Mouse (Mus musculus) midbrain, embryonic 12.5 days (tissue): Measurements from ENCODE around the gene Gpr141. TPM values are rescaled to one million over a fixed set of nuclear protein-coding genes. Genes with fewer than 3 reads are reported as not detected.

Source experiments
- ATAC-seq: fragments of 200-750 bp; cut with Nextera tagmentation; 2 replicates; pipeline ENCODE4 v1.8.0; 2017; ENCODE audit warnings: low read depth, moderate TSS enrichment, moderate library complexity; ENCODE audit not compliant: low FRiP score
- H3K27ac ChIP-seq: fragments of 300-500 bp; sonication (generic); replicated peaks from 2 replicates; pipeline ENCODE4 v1.5.1; 2016; ENCODE audit warnings: mild to moderate bottlenecking
- H3K27me3 ChIP-seq: fragments of 300-500 bp; sonication (generic); 2 replicates; pipeline ENCODE4 v1.6.1; 2016; ENCODE audit warnings: mild to moderate bottlenecking
- H3K36me3 ChIP-seq: fragments of 300-500 bp; sonication (generic); 2 replicates; pipeline ENCODE4 v1.6.1; 2016
- H3K4me1 ChIP-seq: fragments of 300-500 bp; sonication (generic); 2 replicates; pipeline ENCODE4 v1.6.1; 2016
- H3K4me2 ChIP-seq: fragments of 300-500 bp; sonication (generic); replicated peaks from 2 replicates; pipeline ENCODE4 v1.6.1; 2016; ENCODE audit warnings: mild to moderate bottlenecking, moderate library complexity
- H3K4me3 ChIP-seq: fragments of 300-500 bp; sonication (generic); 2 replicates; pipeline ENCODE4 v1.5.1; 2016; ENCODE audit warnings: mild to moderate bottlenecking
- H3K9ac ChIP-seq: fragments of 300-500 bp; sonication (generic); replicated peaks from 2 replicates; pipeline ENCODE4 v1.6.1; 2016; ENCODE audit warnings: mild to moderate bottlenecking, moderate library complexity
- H3K9me3 ChIP-seq: fragments of 300-500 bp; sonication (generic); 2 replicates; pipeline ENCODE4 v1.6.1; 2016; ENCODE audit warnings: mild to moderate bottlenecking
- WGBS: fragments of 180-500 bp; shearing (Covaris S2); methylation state at CpG from one replicate; pipeline ENCODE4 v1.1.7; 2016; 5-methylcytosine and 5-hydroxymethylcytosine counted together
- polyA plus RNA-seq: library from polyadenylated mRNA; unstranded; fragments of >200 nt; fragmentation: Nextera tagmentation; extraction: Ambion mirVana; gene quantifications from 2 replicates; pipeline ENCODE4 v1.2.1, GENCODE M21; 2016

Gene Gpr141
- not detected in 2 replicates for polyA plus RNA-seq

GRCm38 (mm10) chr13:19824071-19824470 lies at the start of gene Gpr141:
Gene Gpr141, minus strand, starts transcription at chr13:19824257.
- no peaks in the 10 kb centered on the region for H3K27me3 ChIP-seq
- H3K4me1 ChIP-seq, result no peaks in the 10 kb centered on the region
- H3K27ac ChIP-seq, result no peak within 1 kb of the TSS
- no peak within 1 kb of the TSS for H3K4me2 ChIP-seq
- 61% methylated on average over 3 of the region's 3 CpGs for WGBS
- H3K9me3 ChIP-seq, result no peaks in the 10 kb centered on the region
- H3K36me3 ChIP-seq, result no peaks in the 10 kb centered on the region
- no peak within 1 kb of the TSS for H3K4me3 ChIP-seq
- ATAC-seq, result no peak
- no peak within 1 kb of the TSS for H3K9ac ChIP-seq

- ATAC-seq, result no peak
- Histone ChIP-seq H3K27ac (no peak overlapping the region), H3K4me3 (no peak overlapping the region), H3K36me3 (no peaks in the 10 kb centered on the region), H3K9me3 (no peaks in the 10 kb centered on the region), H3K4me1 (no peaks in the 10 kb centered on the region), H3K4me2 (no peak overlapping the region), H3K27me3 (peaks cover 61% of the 10 kb centered on the region), H3K9ac (no peak overlapping the region)
Observed at GRCm38 (mm10) chr13:19864241-19864640, 40.2 kb upstream of the Gpr141 start.

- WGBS, result 85% methylated on average over 9 of the region's 9 CpGs
- ATAC-seq, result no peak
- Histone ChIP-seq H3K4me2 (no peak overlapping the region), H3K27ac (no peak overlapping the region), H3K27me3 (peaks cover 59% of the 10 kb centered on the region), H3K4me3 (no peak overlapping the region), H3K9me3 (no peaks in the 10 kb centered on the region), H3K36me3 (no peaks in the 10 kb centered on the region), H3K9ac (no peak overlapping the region), H3K4me1 (no peaks in the 10 kb centered on the region)
Observed at GRCm38 (mm10) chr13:19854629-19855333, 30.7 kb upstream of the Gpr141 start.

GRCm38 (mm10) chr13:19854049-19854448 lies 30.0 kb upstream of the Gpr141 start:
- Histone ChIP-seq H3K27me3 (peaks cover 59% of the 10 kb centered on the region), H3K4me1 (no peaks in the 10 kb centered on the region), H3K9me3 (0 out of 2 replicates have a peak, but pooled peaks cover 4% of the 10 kb centered on the region), H3K4me3 (no peak overlapping the region), H3K9ac (no peak overlapping the region), H3K36me3 (no peaks in the 10 kb centered on the region), H3K27ac (no peak overlapping the region), H3K4me2 (no peak overlapping the region)
- ATAC-seq, result no peak
- 65% methylated on average over 2 of the region's 2 CpGs for WGBS

- Histone ChIP-seq H3K27ac (no peak overlapping the region), H3K4me2 (no peak overlapping the region), H3K27me3 (0 out of 2 replicates have a peak, but pooled peaks cover 3% of the 10 kb centered on the region), H3K4me1 (no peaks in the 10 kb centered on the region), H3K36me3 (no peaks in the 10 kb centered on the region), H3K9me3 (no peaks in the 10 kb centered on the region), H3K9ac (no peak overlapping the region), H3K4me3 (no peak overlapping the region)
- 89% methylated on average over 2 of the region's 2 CpGs for WGBS
- ATAC-seq, result no peak
Observed at GRCm38 (mm10) chr13:19843448-19843847, 19.4 kb upstream of the Gpr141 start.

- Histone ChIP-seq H3K27ac (no peak overlapping the region), H3K27me3 (0 out of 2 replicates have a peak, but pooled peaks cover 3% of the 10 kb centered on the region), H3K4me3 (no peak overlapping the region), H3K9ac (no peak overlapping the region), H3K36me3 (no peaks in the 10 kb centered on the region), H3K4me2 (no peak overlapping the region), H3K4me1 (no peaks in the 10 kb centered on the region), H3K9me3 (no peaks in the 10 kb centered on the region)
- ATAC-seq, result no peak
- 82% methylated on average over 3 of the region's 3 CpGs for WGBS
Observed at GRCm38 (mm10) chr13:19842707-19843106, 18.6 kb upstream of the Gpr141 start.

GRCm38 (mm10) chr13:19841615-19842014 lies 17.6 kb upstream of the Gpr141 start:
- Histone ChIP-seq H3K9ac (no peak overlapping the region), H3K27ac (no peak overlapping the region), H3K36me3 (no peaks in the 10 kb centered on the region), H3K27me3 (0 out of 2 replicates have a peak, but pooled peaks cover 3% of the 10 kb centered on the region), H3K4me2 (no peak overlapping the region), H3K4me3 (no peak overlapping the region), H3K4me1 (no peaks in the 10 kb centered on the region), H3K9me3 (no peaks in the 10 kb centered on the region)
- 74% methylated on average over 5 of the region's 5 CpGs for WGBS
- no peak for ATAC-seq

GRCm38 (mm10) chr13:19840206-19840605 lies 16.1 kb upstream of the Gpr141 start:
- H3K9ac ChIP-seq, result no peak overlapping the region
- no peak for ATAC-seq
- H3K4me2 ChIP-seq, result no peak overlapping the region
- H3K4me3 ChIP-seq, result no peak overlapping the region
- no peaks in the 10 kb centered on the region for H3K4me1 ChIP-seq
- H3K27me3 ChIP-seq, result 0 out of 2 replicates have a peak, but pooled peaks cover 3% of the 10 kb centered on the region
- 88% methylated on average over 1 of the region's 1 CpGs for whole genome bisulfite sequencing
- H3K9me3 ChIP-seq, result no peaks in the 10 kb centered on the region
- H3K36me3 ChIP-seq, result no peaks in the 10 kb centered on the region
- H3K27ac ChIP-seq, result no peak overlapping the region

GRCm38 (mm10) chr13:19830560-19830959 lies 6.5 kb upstream of the Gpr141 start:
- Histone ChIP-seq H3K9me3 (no peaks in the 10 kb centered on the region), H3K36me3 (no peaks in the 10 kb centered on the region), H3K4me1 (no peaks in the 10 kb centered on the region), H3K4me3 (no peak overlapping the region), H3K27ac (no peak overlapping the region), H3K9ac (no peak overlapping the region), H3K27me3 (no peaks in the 10 kb centered on the region), H3K4me2 (no peak overlapping the region)
- 88% methylated on average over 4 of the region's 4 CpGs for WGBS
- no peak for ATAC-seq

- Histone ChIP-seq H3K27ac (no peak overlapping the region), H3K4me1 (no peaks in the 10 kb centered on the region), H3K36me3 (no peaks in the 10 kb centered on the region), H3K4me3 (no peak overlapping the region), H3K4me2 (no peak overlapping the region), H3K9me3 (no peaks in the 10 kb centered on the region), H3K9ac (no peak overlapping the region), H3K27me3 (no peaks in the 10 kb centered on the region)
- 87% methylated on average over 2 of the region's 2 CpGs for WGBS
- ATAC-seq, result no peak
Observed at GRCm38 (mm10) chr13:19828095-19828494, 4.0 kb upstream of the Gpr141 start.

- no peak for ATAC-seq
Observed at GRCm38 (mm10) chr13:19821639-19822038, 2.4 kb downstream of the Gpr141 start.

GRCm38 (mm10) chr13:19819926-19820325 lies 4.1 kb downstream of the Gpr141 start:
- no peak overlapping the region for H3K9ac ChIP-seq
- H3K4me1 ChIP-seq, result no peaks in the 10 kb centered on the region
- H3K4me2 ChIP-seq, result no peak overlapping the region
- WGBS, result 93% methylated on average over 4 of the region's 4 CpGs
- ATAC-seq, result no peak
- H3K9me3 ChIP-seq, result no peaks in the 10 kb centered on the region
- no peaks in the 10 kb centered on the region for H3K27me3 ChIP-seq
- H3K36me3 ChIP-seq, result no peaks in the 10 kb centered on the region
- no peak overlapping the region for H3K4me3 ChIP-seq
- no peak overlapping the region for H3K27ac ChIP-seq

More at GRCm38 (mm10) chr13:19821639-19822038, 2.4 kb downstream of the Gpr141 start:
- Histone ChIP-seq H3K36me3 (no peaks in the 10 kb centered on the region), H3K9me3 (no peaks in the 10 kb centered on the region), H3K4me2 (no peak overlapping the region), H3K4me1 (no peaks in the 10 kb centered on the region), H3K9ac (no peak overlapping the region), H3K27me3 (no peaks in the 10 kb centered on the region), H3K4me3 (no peak overlapping the region), H3K27ac (no peak overlapping the region)

- WGBS, result 53% methylated on average over 2 of the region's 2 CpGs
- no peaks in the 10 kb centered on the region for H3K27me3 ChIP-seq
- no peak overlapping the region for H3K4me2 ChIP-seq
- no peak overlapping the region for H3K4me3 ChIP-seq
- no peak for ATAC-seq
- no peak overlapping the region for H3K27ac ChIP-seq
- H3K9ac ChIP-seq, result no peak overlapping the region
- H3K9me3 ChIP-seq, result no peaks in the 10 kb centered on the region
- H3K4me1 ChIP-seq, result no peaks in the 10 kb centered on the region
- no peaks in the 10 kb centered on the region for H3K36me3 ChIP-seq
Observed at GRCm38 (mm10) chr13:19819243-19819642, 4.8 kb downstream of the Gpr141 start.
